Mouse (Mus musculus) midbrain, embryonic 14.5 days (tissue): ENCODE measurements around the gene Cops2. TPM values are rescaled to one million over a fixed set of nuclear protein-coding genes. Genes with fewer than 3 reads are reported as not detected.

Source experiments
- ATAC-seq: fragments of 200-750 bp; cut with Nextera tagmentation; 2 replicates; pipeline ENCODE4 v1.8.0; 2017; ENCODE audit warnings: moderate number of reproducible peaks, moderate library complexity; ENCODE audit not compliant: low FRiP score, low TSS enrichment
- DNase-seq: peaks from one replicate; pipeline ENCODE4 v3.0.0-alpha.2; 2015
- H3K27ac ChIP-seq: fragments of 300-500 bp; sonication (generic); replicated peaks from 2 replicates; pipeline ENCODE4 v1.5.1; 2014; ENCODE audit warnings: mild to moderate bottlenecking, low read depth, low read length, moderate library complexity
- H3K27me3 ChIP-seq: fragments of 300-500 bp; sonication (generic); 2 replicates; pipeline ENCODE4 v1.6.1; 2014; ENCODE audit warnings: low read length, control low read depth, mixed read lengths; ENCODE audit not compliant: control insufficient read depth, insufficient read depth
- H3K36me3 ChIP-seq: fragments of 300-500 bp; sonication (generic); 2 replicates; pipeline ENCODE4 v1.6.1; 2014; ENCODE audit warnings: low read length, control low read depth; ENCODE audit not compliant: control insufficient read depth, insufficient read depth
- H3K4me1 ChIP-seq: fragments of 300-500 bp; sonication (generic); 2 replicates; pipeline ENCODE4 v1.6.1; 2014; ENCODE audit warnings: mild to moderate bottlenecking, antibody characterized with exemption, low read length, control low read depth; ENCODE audit not compliant: control insufficient read depth, insufficient read depth
- H3K4me2 ChIP-seq: fragments of 300-500 bp; sonication (generic); 2 replicates; pipeline ENCODE4 v1.6.1; 2014; ENCODE audit warnings: mild to moderate bottlenecking, low read length, moderate library complexity
- H3K4me3 ChIP-seq: fragments of 300-500 bp; sonication (generic); replicated peaks from 2 replicates; pipeline ENCODE4 v1.5.1; 2014; ENCODE audit warnings: low read depth, low read length
- H3K9ac ChIP-seq: fragments of 300-500 bp; sonication (generic); replicated peaks from 2 replicates; pipeline ENCODE4 v1.6.1; 2014; ENCODE audit warnings: mild to moderate bottlenecking, low read length, moderate library complexity
- H3K9me3 ChIP-seq: fragments of 300-500 bp; sonication (generic); 2 replicates; pipeline ENCODE4 v1.6.1; 2016; ENCODE audit warnings: low read length, control low read depth, mixed read lengths; ENCODE audit not compliant: control insufficient read depth
- WGBS: fragments of 180-500 bp; shearing (Covaris S2); extraction: QIAGEN DNeasy Blood & Tissue Kit; methylation state at CpG from one replicate; pipeline ENCODE4 v1.1.7; 2014; 5-methylcytosine and 5-hydroxymethylcytosine counted together
- polyA plus RNA-seq: library from polyadenylated mRNA; unstranded; fragments of >200 nt; fragmentation: Nextera tagmentation; extraction: Ambion mirVana; gene quantifications from 2 replicates; pipeline ENCODE4 v1.2.1, GENCODE M21; 2014

Cops2 gene
- polyA plus RNA-seq, 1 experiment from 2014 or later = 82.8 TPM

DNA sequence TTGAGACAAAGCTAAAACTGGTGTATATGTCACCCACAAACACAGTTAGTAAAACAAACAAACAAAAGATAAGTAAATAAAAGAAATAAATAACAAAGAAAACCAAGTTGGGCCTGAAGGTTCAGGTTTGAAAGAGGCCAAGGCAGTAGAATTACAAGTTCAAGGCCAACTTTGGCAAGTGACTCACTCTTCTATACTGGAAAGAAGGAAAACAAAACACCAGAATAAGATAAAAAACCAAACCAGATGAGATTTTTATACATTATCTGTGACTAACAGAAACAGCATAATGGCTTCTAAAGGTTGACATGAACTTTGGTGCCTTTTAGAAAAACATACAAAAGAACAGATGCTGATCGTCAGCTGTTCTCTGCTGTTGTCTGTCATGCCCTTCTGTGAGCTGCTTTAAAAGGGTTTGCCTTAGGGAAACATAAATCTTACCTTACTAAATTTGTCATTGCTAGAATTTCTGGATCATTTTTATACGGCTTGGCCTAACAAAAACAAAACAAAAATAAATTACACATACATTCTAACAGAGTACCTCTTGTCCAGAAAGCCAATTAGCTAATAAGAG lies 20.1 kb downstream of the Cops2 start:
- Histone ChIP-seq H3K4me3 (no peak overlapping the region), H3K27me3 (no peaks in the 10 kb centered on the region), H3K36me3 (peaks cover 80% of the 10 kb centered on the region), H3K9ac (no peak overlapping the region), H3K4me2 (no peak overlapping the region), H3K9me3 (no peaks in the 10 kb centered on the region), H3K27ac (no peak overlapping the region), H3K4me1 (no peaks in the 10 kb centered on the region)
- DNase-seq (no peak), ATAC-seq (no peak)
- WGBS = 86% methylated on average over 2 of the region's 2 CpGs

DNA sequence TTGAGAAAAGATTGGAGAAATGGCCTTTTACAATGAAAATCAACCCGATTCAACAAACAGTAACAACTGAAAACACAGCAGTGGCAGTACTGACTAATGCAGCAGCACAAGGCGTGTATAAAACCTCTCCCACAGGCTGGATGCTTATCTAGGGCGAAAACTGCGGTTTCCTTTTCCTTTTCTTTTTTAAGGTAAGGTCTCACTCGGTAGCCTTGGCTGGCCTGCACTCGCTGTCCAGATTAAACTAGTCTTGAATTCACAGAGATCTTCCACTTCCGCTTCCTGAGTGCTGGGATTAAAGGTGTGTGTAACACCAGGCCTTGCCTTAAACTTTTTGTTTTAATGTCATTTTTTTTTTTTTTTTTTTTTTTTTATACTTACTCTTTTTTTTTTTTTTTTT lies 20.8 kb downstream of the Cops2 start:
- Histone ChIP-seq H3K4me3 (no peak overlapping the region), H3K27ac (no peak overlapping the region), H3K4me1 (no peaks in the 10 kb centered on the region), H3K9ac (no peak overlapping the region), H3K36me3 (peaks cover 81% of the 10 kb centered on the region), H3K4me2 (no peak overlapping the region), H3K27me3 (no peaks in the 10 kb centered on the region), H3K9me3 (no peaks in the 10 kb centered on the region)
- DNase-seq (no peak), ATAC-seq (no peak)
- WGBS = 97% methylated on average over 7 of the region's 7 CpGs

GRCm38 (mm10) chr2:125829924-125830323 lies 29.0 kb downstream of the Cops2 start:
- H3K4me3 ChIP-seq = no peak overlapping the region
- H3K27me3 ChIP-seq = no peaks in the 10 kb centered on the region
- WGBS = 96% methylated on average over 2 of the region's 2 CpGs
- H3K4me1 ChIP-seq = no peaks in the 10 kb centered on the region
- no peak for ATAC-seq
- no peaks in the 10 kb centered on the region for H3K9me3 ChIP-seq
- no peak overlapping the region for H3K9ac ChIP-seq
- H3K36me3 ChIP-seq = peaks cover 55% of the 10 kb centered on the region
- DNase-seq = no peak
- H3K4me2 ChIP-seq = no peak overlapping the region
- no peak overlapping the region for H3K27ac ChIP-seq

DNA sequence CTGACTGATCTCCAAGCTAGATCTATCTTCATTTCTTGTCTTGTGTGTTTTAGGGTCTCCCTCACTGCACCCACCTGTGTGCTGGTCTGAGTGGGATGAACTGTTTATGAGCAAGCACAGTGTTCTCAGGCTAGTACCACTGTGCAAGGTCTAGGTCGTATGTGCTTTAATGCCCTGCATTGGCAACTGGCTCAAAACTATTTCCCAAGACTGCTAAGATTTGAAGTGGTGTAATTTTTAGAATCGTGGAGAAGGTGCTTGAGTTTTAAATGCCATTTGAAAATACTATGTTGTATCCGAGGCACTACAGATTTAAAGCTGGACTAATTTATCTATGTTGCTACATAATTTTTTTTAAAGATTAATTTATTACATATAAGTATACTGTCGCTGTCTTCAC lies 31.0 kb downstream of the Cops2 start:
- Histone ChIP-seq H3K4me1 (no peaks in the 10 kb centered on the region), H3K4me3 (no peak overlapping the region), H3K4me2 (no peak overlapping the region), H3K27me3 (no peaks in the 10 kb centered on the region), H3K9ac (no peak overlapping the region), H3K27ac (no peak overlapping the region), H3K36me3 (peaks cover 35% of the 10 kb centered on the region), H3K9me3 (no peaks in the 10 kb centered on the region)
- no peak for DNase-seq
- 92% methylated on average over 4 of the region's 4 CpGs for WGBS
- no peak for ATAC-seq

DNA sequence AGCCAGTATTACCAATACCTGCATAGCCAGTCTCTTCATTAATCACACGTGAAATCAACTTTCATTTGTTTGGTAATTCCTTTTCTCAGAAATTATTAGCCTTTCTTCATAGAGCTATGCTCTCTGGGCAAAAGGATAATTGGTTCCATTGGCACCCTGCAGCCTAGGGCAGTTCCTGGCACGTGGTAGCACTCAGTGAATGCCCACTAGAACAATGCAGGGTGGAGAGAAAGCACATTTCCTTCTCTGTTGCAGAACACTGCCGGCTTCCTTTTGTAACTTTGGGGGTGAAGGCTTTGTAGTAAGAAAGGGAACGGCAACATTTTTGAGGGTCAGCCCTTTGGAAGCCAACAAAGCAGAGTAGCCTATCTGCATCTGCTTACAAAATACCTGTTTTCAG lies 32.7 kb downstream of the Cops2 start:
- Histone ChIP-seq H3K9me3 (no peaks in the 10 kb centered on the region), H3K9ac (no peak overlapping the region), H3K27ac (no peak overlapping the region), H3K36me3 (peaks cover 20% of the 10 kb centered on the region), H3K4me3 (no peak overlapping the region), H3K27me3 (no peaks in the 10 kb centered on the region), H3K4me1 (no peaks in the 10 kb centered on the region), H3K4me2 (no peak overlapping the region)
- DNase-seq (no peak), ATAC-seq (no peak)
- 55% methylated on average over 4 of the region's 4 CpGs for WGBS

GRCm38 (mm10) chr2:125820397-125820796 lies 38.5 kb downstream of the Cops2 start:
- no peaks in the 10 kb centered on the region for H3K9me3 ChIP-seq
- WGBS = 95% methylated on average over 4 of the region's 4 CpGs
- DNase-seq = no peak
- H3K27ac ChIP-seq = no peak overlapping the region
- H3K36me3 ChIP-seq = no peaks in the 10 kb centered on the region
- no peaks in the 10 kb centered on the region for H3K4me1 ChIP-seq
- H3K27me3 ChIP-seq = no peaks in the 10 kb centered on the region
- no peak for ATAC-seq
- H3K9ac ChIP-seq = no peak overlapping the region
- H3K4me3 ChIP-seq = no peak overlapping the region
- H3K4me2 ChIP-seq = no peak overlapping the region

GRCm38 (mm10) chr2:125813972-125814595 lies 44.9 kb downstream of the Cops2 start:
- no peaks in the 10 kb centered on the region for H3K27me3 ChIP-seq
- no peak overlapping the region for H3K9ac ChIP-seq
- no peaks in the 10 kb centered on the region for H3K9me3 ChIP-seq
- H3K4me1 ChIP-seq = no peaks in the 10 kb centered on the region
- 75% methylated on average over 9 of the region's 9 CpGs for WGBS
- no peak overlapping the region for H3K27ac ChIP-seq
- DNase-seq (no peak), ATAC-seq (no peak)
- H3K36me3 ChIP-seq = no peaks in the 10 kb centered on the region
- no peak overlapping the region for H3K4me3 ChIP-seq
- H3K4me2 ChIP-seq = no peak overlapping the region

DNA sequence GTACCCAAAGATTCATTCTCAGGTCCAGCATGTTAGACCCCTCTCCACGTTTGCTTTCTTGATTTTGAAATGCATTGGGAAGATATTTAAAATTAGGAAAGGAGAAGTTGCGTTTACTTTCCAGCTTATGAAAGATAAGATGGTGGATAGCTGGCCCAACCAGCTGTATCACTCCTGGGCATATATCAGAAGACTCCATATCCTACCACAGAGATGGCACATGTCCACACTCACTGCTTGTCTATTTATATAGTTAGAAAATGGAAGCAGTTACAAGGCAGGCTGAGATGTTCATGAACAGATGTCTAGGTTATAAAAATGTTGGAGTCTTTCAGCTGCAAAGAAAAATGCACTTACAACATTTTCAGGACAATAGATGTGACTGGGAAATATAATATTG lies 47.6 kb downstream of the Cops2 start:
- Histone ChIP-seq H3K36me3 (no peaks in the 10 kb centered on the region), H3K27me3 (no peaks in the 10 kb centered on the region), H3K4me1 (no peaks in the 10 kb centered on the region), H3K9me3 (no peaks in the 10 kb centered on the region), H3K4me2 (no peak overlapping the region), H3K4me3 (no peak overlapping the region), H3K9ac (no peak overlapping the region), H3K27ac (no peak overlapping the region)
- 79% methylated on average over 2 of the region's 2 CpGs for WGBS
- no peak for DNase-seq
- ATAC-seq = no peak

- no peak overlapping the region for H3K4me2 ChIP-seq
- H3K9me3 ChIP-seq = 0 out of 2 replicates have a peak, but pooled peaks cover 5% of the 10 kb centered on the region
- H3K4me1 ChIP-seq = no peaks in the 10 kb centered on the region
- WGBS = 69% methylated on average over 7 of the region's 7 CpGs
- no peak overlapping the region for H3K27ac ChIP-seq
- no peak for ATAC-seq
- H3K9ac ChIP-seq = no peak overlapping the region
- H3K36me3 ChIP-seq = no peaks in the 10 kb centered on the region
- H3K27me3 ChIP-seq = no peaks in the 10 kb centered on the region
- no peak overlapping the region for H3K4me3 ChIP-seq
- no peak for DNase-seq
Observed at GRCm38 (mm10) chr2:125809551-125809950, 49.4 kb downstream of the Cops2 start.
